In the genomic region with DNA sequence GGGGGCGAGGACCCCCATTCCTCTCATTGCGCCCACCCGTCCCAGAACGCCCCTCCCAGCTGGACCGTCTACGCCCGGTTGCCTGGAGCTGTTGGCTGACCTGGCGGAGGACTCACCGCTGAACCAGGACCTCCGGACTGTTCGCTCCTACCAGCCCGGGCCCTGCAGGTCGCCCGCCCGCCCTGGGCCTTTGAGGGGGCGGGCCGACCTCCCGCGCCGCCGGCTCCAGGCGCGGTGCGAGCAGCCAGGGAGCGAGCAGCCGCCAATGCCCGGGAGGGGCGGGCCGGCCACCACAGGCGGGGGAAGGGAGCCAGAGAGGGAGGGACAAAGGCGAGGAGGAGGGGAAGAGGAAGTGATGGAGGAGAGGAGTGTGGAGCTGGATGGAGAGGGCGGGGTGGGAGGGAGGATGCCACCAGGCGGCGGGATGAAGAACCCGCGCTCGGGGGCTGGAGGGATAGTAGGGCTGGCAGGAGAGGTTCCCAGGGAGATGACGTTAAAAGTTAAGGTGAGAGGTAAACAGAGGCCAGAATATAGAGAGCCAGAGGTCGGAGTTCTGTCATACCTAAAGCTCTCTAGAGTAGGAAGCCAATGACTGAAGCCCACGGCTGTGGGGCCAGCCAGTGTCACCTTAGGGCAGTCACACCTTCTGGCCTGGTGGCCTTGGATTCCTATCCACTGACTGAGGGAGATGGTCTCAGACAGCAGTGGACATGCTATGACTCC, we compare ENCODE assay signal across 8 mouse cellular contexts. TPM values are rescaled to one million over a fixed set of nuclear protein-coding genes. Genes with fewer than 3 reads are reported as not detected.
DNase-seq lines count a peak whose midpoint lies in the region; ATAC-seq and TF ChIP-seq lines count a peak whose summit lies in the region.

No protein-coding gene starts in this region.

- H3K27me3 ChIP-seq in limb, embryonic 10.5 days (ENCODE audit: low read depth, poor library complexity, severe bottlenecking) = no peaks in the 10 kb centered on the region
- H3K27me3 ChIP-seq in midbrain, embryonic 11.5 days (ENCODE audit: control insufficient read depth, insufficient read depth, low read length) = no peaks in the 10 kb centered on the region
- no peaks in the 10 kb centered on the region for H3K27me3 ChIP-seq in small intestine, adult 2 months (ENCODE audit: control insufficient read depth, insufficient read depth, low read length)

- peak overlapping the region; percentile 94 for H3K27ac ChIP-seq in limb, embryonic 10.5 days
- peak overlapping the region; percentile 58 for H3K27ac ChIP-seq in midbrain, embryonic 11.5 days (ENCODE audit: low read depth, low read length)
- H3K27ac ChIP-seq in small intestine, adult 2 months (ENCODE audit: insufficient read depth, low read depth, low read length) = no peak overlapping the region

- peaks cover 60% of the 10 kb centered on the region for H3K4me1 ChIP-seq in limb, embryonic 10.5 days
- H3K4me1 ChIP-seq in midbrain, embryonic 11.5 days (ENCODE audit: control insufficient read depth, insufficient read depth, low read length) = peaks cover 42% of the 10 kb centered on the region
- peaks cover 23% of the 10 kb centered on the region for H3K4me1 ChIP-seq in small intestine, adult 2 months (ENCODE audit: control insufficient read depth, insufficient read depth, insufficient read length, low read length)

- peak overlapping the region; percentile 92 for H3K9ac ChIP-seq in midbrain, embryonic 11.5 days (ENCODE audit: low read length)

- peak; percentile 22; the same call in 1 of the 2 replicates for TF ChIP-seq POLR2A in small intestine, adult 2 months (IDR thresholded peaks at IDR 0.05; ENCODE audit: low read depth, low read length)

- peak; percentile 91 for ATAC-seq in midbrain, embryonic 11.5 days (ENCODE audit: low FRiP score)

- DNase-seq in 3134 (ENCODE audit: extremely low read depth, insufficient read length, low spot score) = peak; percentile 88
- peak; percentile 93 for DNase-seq in adrenal gland, adult 2 months
- DNase-seq in embryo, embryonic 9.5 days (ENCODE audit: extremely low spot score) = peak; percentile 94
- peak; percentile 99 for DNase-seq in heart, adult 11 months
- DNase-seq in kidney, adult 11 months = peak; percentile 92
- DNase-seq in limb, embryonic 10.5 days (ENCODE audit: low spot score) = peak; percentile 88
- DNase-seq in midbrain, embryonic 11.5 days (ENCODE audit: low spot score, missing footprints) = peak; percentile 97

- H3K4me3 ChIP-seq in limb, embryonic 10.5 days = peak overlapping the region; percentile 80
- H3K4me3 ChIP-seq in midbrain, embryonic 11.5 days (ENCODE audit: low read depth, low read length) = peak overlapping the region; percentile 80
- H3K4me3 ChIP-seq in small intestine, adult 2 months (ENCODE audit: low read depth, low read length) = peak overlapping the region; percentile 76

- 1% methylated on average over 40 of the region's 40 CpGs for WGBS in limb, embryonic 10.5 days
- WGBS in midbrain, embryonic 11.5 days = 2% methylated on average over 40 of the region's 40 CpGs
- 2% methylated on average over 40 of the region's 40 CpGs for WGBS in small intestine, adult 2 months

- H3K9me3 ChIP-seq in limb, embryonic 10.5 days (replicated peaks) = no peaks in the 10 kb centered on the region
- H3K9me3 ChIP-seq in midbrain, embryonic 11.5 days (ENCODE audit: control insufficient read depth, low read length) = no peaks in the 10 kb centered on the region

- peak overlapping the region; percentile 84 for H3K4me2 ChIP-seq in midbrain, embryonic 11.5 days

- peaks cover 50% of the 10 kb centered on the region for H3K36me3 ChIP-seq in limb, embryonic 10.5 days
- 0 out of 2 replicates have a peak, but pooled peaks cover 4% of the 10 kb centered on the region for H3K36me3 ChIP-seq in midbrain, embryonic 11.5 days (ENCODE audit: control insufficient read depth, insufficient read depth, low read length)
- no peaks in the 10 kb centered on the region for H3K36me3 ChIP-seq in small intestine, adult 2 months (ENCODE audit: control insufficient read depth, insufficient read depth, low read length)

- TF ChIP-seq CTCF in small intestine, adult 2 months (IDR thresholded peaks at IDR 0.05; ENCODE audit: extremely low read depth, insufficient read length, insufficient replicate concordance, low read depth, low read length) = peak; percentile 38; the same call in 1 of the 2 replicates

RNA-seq across cellular contexts. Expression of gene Phldb1, which starts 13.7 kb away (rescaled TPM):
- total RNA-seq in adrenal gland, adult 2 months (2021) = 10 to 100 TPM; 24.9 to 54.1 TPM
- polyA plus RNA-seq in adrenal gland, adult 2 months (2012; rRNA removed) = 59.7 and 90.9 TPM in 2 replicates
- polyA plus RNA-seq in limb, embryonic 10.5 days (2016; fragmentation: Nextera tagmentation; extraction: Ambion mirVana) = 37.9 and 55.9 TPM in 2 replicates
- polyA plus RNA-seq in midbrain, embryonic 11.5 days (2014; fragmentation: Nextera tagmentation; extraction: Ambion mirVana) = 28.8 and 32.8 TPM in 2 replicates
- 29.8 and 34.1 TPM in 2 replicates for polyA plus RNA-seq in small intestine, adult 2 months (2012; rRNA removed)

RNA-seq across cellular contexts. Expression of gene Arcn1, which starts 46.3 kb away (rescaled TPM):
- total RNA-seq in adrenal gland, adult 2 months (2021) = 100 to 1,000 TPM; 145 to 172 TPM
- polyA plus RNA-seq in adrenal gland, adult 2 months (2012; rRNA removed) = 17.1 and 23.2 TPM in 2 replicates
- polyA plus RNA-seq in limb, embryonic 10.5 days (2016; fragmentation: Nextera tagmentation; extraction: Ambion mirVana) = 172 and 193 TPM in 2 replicates
- polyA plus RNA-seq in midbrain, embryonic 11.5 days (2014; fragmentation: Nextera tagmentation; extraction: Ambion mirVana) = 191 and 213 TPM in 2 replicates
- polyA plus RNA-seq in small intestine, adult 2 months (2012; rRNA removed) = 19.3 and 47.9 TPM in 2 replicates

RNA-seq across cellular contexts. Expression of gene Ift46, which starts 46.4 kb away (rescaled TPM):
- 100 to 1,000 TPM in 1 of 2 experiments, 10 to 100 TPM in 1; 73.0 to 102 TPM for total RNA-seq in adrenal gland, adult 2 months (2021)
- 20.7 and 22.2 TPM in 2 replicates for polyA plus RNA-seq in adrenal gland, adult 2 months (2012; rRNA removed)
- 115 and 146 TPM in 2 replicates for polyA plus RNA-seq in limb, embryonic 10.5 days (2016; fragmentation: Nextera tagmentation; extraction: Ambion mirVana)
- 141 and 149 TPM in 2 replicates for polyA plus RNA-seq in midbrain, embryonic 11.5 days (2014; fragmentation: Nextera tagmentation; extraction: Ambion mirVana)
- 13.4 and 26.2 TPM in 2 replicates for polyA plus RNA-seq in small intestine, adult 2 months (2012; rRNA removed)

RNA-seq across cellular contexts. Expression of gene Treh, which starts 48.3 kb away (rescaled TPM):
- not detected for total RNA-seq in adrenal gland, adult 2 months (2021)
- not detected in 2 replicates for polyA plus RNA-seq in adrenal gland, adult 2 months (2012; rRNA removed)
- polyA plus RNA-seq in limb, embryonic 10.5 days (2016; fragmentation: Nextera tagmentation; extraction: Ambion mirVana) = not detected in 2 replicates
- polyA plus RNA-seq in midbrain, embryonic 11.5 days (2014; fragmentation: Nextera tagmentation; extraction: Ambion mirVana) = not detected in 2 replicates
- polyA plus RNA-seq in small intestine, adult 2 months (2012; rRNA removed) = 131 and 183 TPM in 2 replicates
